Mouse (Mus musculus) heart, adult 2 months (tissue): ENCODE results near the gene Tcf7l1.

Experiments used
- CTCF ChIP-seq: fragments of 200-600 bp; IDR thresholded peaks from 2 replicates; pipeline ENCODE4 v1.8.1; 2022; ENCODE audit warnings: antibody characterized with exemption, mild to moderate bottlenecking, moderate library complexity
- EP300 ChIP-seq: fragments of 200-500 bp; IDR thresholded peaks from 2 replicates; pipeline ENCODE4 v1.6.1; 2011; ENCODE audit warnings: low read depth, low read length, control low read depth; ENCODE audit not compliant: insufficient read depth

GRCm38 (mm10) chr6:72654355-72654754, 134.7 kb downstream of the Tcf7l1 start:
- no peak for TF ChIP-seq CTCF
- TF ChIP-seq EP300 = no peak
